Mouse (Mus musculus): ENCODE measurements at regions not wholly inside any gene's neighbourhood (a gene's known extent, or its start where the extent isn't known, plus 50 kb on each side); places are given as distances from the start of the nearest gene placed in this dataset.

GRCm38 (mm10) chr13:28826284-28826683 is 127.2 kb downstream of the Sox4 start:
- TF ChIP-seq PAX5 (IDR thresholded peaks at IDR 0.05; ENCODE audit: low read length): no peak
- TF ChIP-seq POLR2A (IDR thresholded peaks at IDR 0.05; ENCODE audit: low read depth, low read length): no peak
- TF ChIP-seq ETS1 (conservative IDR thresholded peaks at IDR 0.05; ENCODE audit: low read depth, low read length): no peak
- no peak for TF ChIP-seq EP300 (IDR thresholded peaks at IDR 0.05; ENCODE audit: low read length)
- TF ChIP-seq UBTF (IDR thresholded peaks at IDR 0.05; ENCODE audit: low read depth, low read length): no peak
- TF ChIP-seq CTCF (conservative IDR thresholded peaks at IDR 0.05 in 1 of 2, IDR thresholded peaks at IDR 0.05 in 1 of 2; ENCODE audit: low read depth in 2 of 2, low read length in 2 of 2): no peak
- TF ChIP-seq RAD21 (IDR thresholded peaks at IDR 0.05; ENCODE audit: low read depth, low read length): no peak
- no peak for TF ChIP-seq MEF2A (IDR thresholded peaks at IDR 0.05; ENCODE audit: borderline replicate concordance, low read depth, low read length)
- no peak for TF ChIP-seq MAX (IDR thresholded peaks at IDR 0.05; ENCODE audit: low read length)
- TF ChIP-seq IRF4 (IDR thresholded peaks at IDR 0.05; ENCODE audit: low read depth, low read length): no peak
- TF ChIP-seq CHD1 (IDR thresholded peaks at IDR 0.05; ENCODE audit: low read depth, low read length): no peak
- no peak for TF ChIP-seq ZMIZ1 (IDR thresholded peaks at IDR 0.05; ENCODE audit: low read depth, low read length)
- no peak for TF ChIP-seq SIN3A (IDR thresholded peaks at IDR 0.05; ENCODE audit: low read length)
- TF ChIP-seq GABPA (IDR thresholded peaks at IDR 0.05; ENCODE audit: insufficient replicate concordance, low read depth, low read length): no peak

Data from CH12.LX (cell line).